Mouse (Mus musculus) A20 (cell line): Measurements from ENCODE around the gene Pemt.

ENCODE experiments used
- DNase-seq: peaks from one replicate; pipeline ENCODE4 v3.0.0-alpha.2; 2011; ENCODE audit warnings: low read depth, low spot score

Gene Pemt

DNA sequence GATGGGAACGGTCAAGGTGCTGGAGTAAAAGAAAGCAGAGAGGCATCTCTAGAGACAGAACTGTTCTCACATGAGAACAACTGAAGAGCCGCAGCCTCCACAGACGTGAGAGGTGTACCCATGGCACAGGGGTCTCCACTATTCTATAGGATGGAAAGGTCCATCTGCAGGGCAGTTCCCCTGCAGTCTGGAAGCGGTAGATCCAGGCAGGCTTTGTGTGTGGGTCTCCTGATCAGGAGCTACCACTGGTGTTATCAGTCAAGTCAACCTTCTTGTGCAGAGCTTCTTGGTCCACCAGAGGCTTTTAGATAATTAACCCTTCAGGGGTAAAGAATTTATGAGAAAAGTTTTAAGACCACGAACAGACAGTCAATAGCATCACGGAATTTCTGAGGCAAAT, 10.2 kb upstream of the Pemt start:
- no peak for DNase-seq

GRCm38 (mm10) chr11:60048841-60049240, 2.6 kb upstream of the Pemt start:
- no peak for DNase-seq

DNA sequence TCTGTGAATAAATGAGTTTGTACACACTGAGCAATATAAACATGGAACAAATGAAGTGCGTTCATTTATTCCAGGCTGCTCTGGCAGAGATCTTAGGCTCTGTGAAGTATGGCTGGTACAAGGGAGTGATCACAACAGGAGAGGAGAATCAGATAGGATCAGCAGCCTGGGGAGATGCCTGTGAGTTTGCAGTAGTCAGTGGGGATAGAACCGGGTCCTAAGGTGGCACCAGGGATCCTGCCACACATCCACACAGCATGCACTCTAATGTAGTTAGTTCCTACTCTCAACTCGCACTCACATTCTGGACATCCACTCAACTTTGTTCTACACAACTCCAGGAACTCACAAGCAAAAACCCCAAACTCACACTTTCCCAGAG, 622 bp downstream of the Pemt start:
- no peak for DNase-seq

DNA sequence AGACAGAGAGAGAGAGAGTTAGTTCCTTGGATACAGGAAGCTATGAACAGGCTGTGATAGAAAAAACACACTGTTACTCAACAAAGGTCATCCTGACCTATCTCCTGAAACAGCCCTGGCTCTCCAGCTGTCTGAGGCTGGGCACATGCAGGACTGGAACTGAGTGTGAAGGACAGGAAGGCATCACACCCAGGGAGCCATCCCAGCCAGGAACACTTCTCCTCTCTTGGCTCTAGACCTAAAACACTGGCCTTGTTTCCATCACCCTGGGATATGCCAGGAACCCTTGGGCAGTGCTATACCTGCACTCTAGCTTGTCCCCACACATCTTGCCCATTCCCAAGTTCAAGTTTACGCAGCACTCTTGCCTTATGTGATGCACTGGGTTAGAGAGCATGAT, 1.5 kb downstream of the Pemt start:
- DNase-seq, result no peak

DNA sequence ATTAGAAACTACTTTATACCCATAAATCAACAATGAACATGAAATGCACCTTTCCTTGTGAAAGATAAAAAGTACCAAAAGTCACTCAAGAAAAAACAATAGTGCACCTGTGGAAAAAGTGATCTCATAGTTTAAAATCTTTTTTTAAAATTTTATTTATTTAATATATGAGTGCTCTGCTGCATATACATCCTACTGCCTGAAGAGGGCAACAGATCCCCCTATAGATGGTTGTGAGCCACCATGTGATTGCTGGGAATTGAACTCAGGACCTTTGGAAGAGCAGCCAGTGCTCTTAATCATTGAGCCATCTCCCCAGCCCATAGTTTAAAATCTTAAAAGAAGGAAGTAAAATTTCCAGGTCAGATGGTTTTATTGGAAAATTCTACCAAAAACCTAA, 4.0 kb downstream of the Pemt start:
- peak; percentile 7 for DNase-seq

GRCm38 (mm10) chr11:60036537-60037220, 9.6 kb downstream of the Pemt start:
- DNase-seq, result no peak

GRCm38 (mm10) chr11:60034911-60035400, 11.3 kb downstream of the Pemt start:
- DNase-seq, result no peak

DNA sequence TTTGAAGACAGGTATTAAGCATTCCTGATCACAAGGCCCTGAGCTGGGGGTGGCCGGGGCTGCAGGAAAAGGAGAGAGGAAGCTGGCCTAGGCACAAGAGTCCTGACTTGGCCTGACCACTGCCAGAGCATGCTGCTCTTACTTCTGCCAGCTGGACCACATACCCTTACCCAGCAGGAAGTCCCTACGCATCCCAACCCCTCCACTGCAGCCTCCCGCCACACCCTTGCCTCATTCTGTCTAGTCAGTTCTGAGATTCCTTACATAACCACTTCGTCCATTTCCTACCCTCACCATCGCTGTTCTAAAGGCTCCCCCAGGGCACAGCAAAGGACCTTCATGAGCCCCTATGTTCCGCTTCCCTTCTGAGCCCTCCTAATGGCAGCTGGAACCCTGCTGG, 12.0 kb downstream of the Pemt start:
- no peak for DNase-seq

DNA sequence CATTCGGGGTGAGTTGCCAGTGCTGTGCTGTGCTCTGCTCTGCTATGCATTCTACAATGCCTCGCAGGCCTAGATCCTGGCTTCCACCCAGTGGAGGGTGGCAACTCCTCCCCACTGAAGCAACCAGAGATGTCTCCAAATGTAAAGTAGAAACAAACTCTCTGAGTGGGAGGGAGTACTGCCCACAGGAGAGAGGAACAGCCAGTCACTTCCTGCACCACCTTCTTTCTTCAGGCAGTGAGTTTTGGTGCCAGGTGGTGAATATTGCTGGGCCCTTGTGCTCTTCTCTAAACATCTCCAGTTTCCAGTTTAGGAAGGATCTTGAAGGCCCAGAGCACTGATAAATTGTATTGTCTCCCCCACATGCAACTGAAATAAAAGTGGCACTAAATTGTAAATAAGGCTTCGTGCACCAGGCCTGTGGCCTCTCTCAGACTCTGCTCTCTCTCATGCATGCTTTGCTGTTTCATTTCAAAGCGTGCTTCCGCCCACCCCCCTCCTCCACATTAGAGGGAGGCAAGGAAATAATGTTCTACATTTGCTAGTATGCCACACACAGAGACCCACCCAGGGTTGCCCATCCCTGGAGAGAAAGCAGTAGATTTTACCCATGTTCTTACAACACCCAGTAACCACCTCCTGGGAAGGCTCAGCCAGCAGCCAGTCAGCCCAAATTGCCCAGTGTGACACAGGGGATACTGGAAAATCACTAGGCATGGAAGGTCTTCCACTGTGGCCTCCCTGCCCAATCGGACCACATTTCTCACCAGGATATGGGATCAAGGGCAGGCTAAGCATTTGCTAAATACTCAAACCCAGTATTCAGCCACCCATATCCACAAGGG, 13.5 kb downstream of the Pemt start:
- no peak for DNase-seq

GRCm38 (mm10) chr11:60030747-60031331, 15.4 kb downstream of the Pemt start:
- no peak for DNase-seq

DNA sequence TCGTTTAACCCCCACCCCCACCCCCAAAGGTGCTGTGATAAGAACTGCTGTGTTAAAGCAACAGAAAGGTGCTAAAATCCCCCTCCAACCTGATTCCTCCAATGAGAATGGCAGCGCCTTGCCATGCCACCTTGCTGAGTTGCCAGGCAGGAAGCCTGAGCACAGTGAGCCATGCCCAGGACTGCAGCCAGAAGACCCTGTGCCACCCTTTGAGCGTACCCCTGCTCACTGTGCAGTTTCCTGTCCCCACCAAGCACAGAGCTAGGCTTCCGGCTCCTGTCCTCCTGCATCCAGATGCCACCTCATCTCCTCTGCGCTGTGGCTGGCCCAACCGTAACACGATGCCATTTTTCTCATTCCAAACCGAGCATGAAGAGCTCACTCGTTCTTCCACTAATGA, 16.3 kb downstream of the Pemt start:
- no peak for DNase-seq

GRCm38 (mm10) chr11:60027913-60028875, 18.1 kb downstream of the Pemt start:
- no peak for DNase-seq

GRCm38 (mm10) chr11:60027272-60027671, 19.0 kb downstream of the Pemt start:
- peak; percentile 73 for DNase-seq

GRCm38 (mm10) chr11:60026166-60026565, 20.1 kb downstream of the Pemt start:
- no peak for DNase-seq

GRCm38 (mm10) chr11:60021201-60021600, 25.1 kb downstream of the Pemt start:
- DNase-seq, result no peak

GRCm38 (mm10) chr11:60016726-60017125, 29.6 kb downstream of the Pemt start:
- no peak for DNase-seq

GRCm38 (mm10) chr11:60011516-60011915, 34.8 kb downstream of the Pemt start:
- DNase-seq, result no peak

GRCm38 (mm10) chr11:60009451-60009850, 36.8 kb downstream of the Pemt start:
- DNase-seq, result no peak

- DNase-seq, result no peak
Observed at GRCm38 (mm10) chr11:60005866-60006265, 40.4 kb downstream of the Pemt start.

GRCm38 (mm10) chr11:60004716-60005115, 41.6 kb downstream of the Pemt start:
- no peak for DNase-seq

DNA sequence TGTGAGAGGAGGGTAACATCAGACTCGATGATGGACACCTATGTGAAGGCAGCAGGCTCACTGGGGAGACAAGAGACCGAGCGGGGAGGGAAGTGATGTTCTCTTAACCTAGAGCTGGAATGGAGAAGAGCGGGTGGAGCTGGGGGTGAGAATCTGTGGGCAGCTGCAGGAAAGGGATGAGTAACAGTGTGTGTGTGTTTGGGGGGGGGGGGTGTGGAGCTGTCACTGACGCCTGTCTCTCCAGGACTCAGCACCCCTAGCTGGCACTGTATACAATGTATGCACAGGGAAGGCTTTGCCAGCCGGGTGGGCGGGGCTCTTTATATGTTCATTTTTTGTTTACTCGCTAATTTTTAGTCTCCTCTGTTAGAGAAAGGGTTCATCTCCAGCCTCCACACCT, 42.5 kb downstream of the Pemt start:
- DNase-seq, result no peak
